Mouse (Mus musculus): ENCODE results near the gene Gm42791. TPM values are rescaled to one million over a fixed set of nuclear protein-coding genes. Genes with fewer than 3 reads are reported as not detected.

The Gm42791 gene
- polyA plus RNA-seq, 1 experiment: 8.4 TPM

GRCm38 (mm10) chr5:149030103-149030502 lies 35.2 kb upstream of the Gm42791 start:
- 48% methylated on average over 2 of the region's 2 CpGs for WGBS
- Histone ChIP-seq H3K4me1 (ENCODE audit: control insufficient read depth, insufficient read depth, low read length) (no peaks in the 10 kb centered on the region; the same call in 1 of the 2 replicates), H3K4me3 (replicated peaks; ENCODE audit: control insufficient read depth, low read depth, low read length) (no peak overlapping the region), H3K27ac (ENCODE audit: control insufficient read depth, insufficient read depth, low read depth, low read length, poor library complexity) (no peak overlapping the region)
- no peak for TF ChIP-seq POLR2A (IDR thresholded peaks at IDR 0.05; ENCODE audit: borderline replicate concordance, control insufficient read depth, low read depth, low read length)
- no peak for TF ChIP-seq CTCF (IDR thresholded peaks at IDR 0.05; ENCODE audit: control insufficient read depth, insufficient read depth, low read length)

- TF ChIP-seq POLR2A (IDR thresholded peaks at IDR 0.05; ENCODE audit: borderline replicate concordance, control insufficient read depth, low read depth, low read length): no peak
- no peak for TF ChIP-seq CTCF (IDR thresholded peaks at IDR 0.05; ENCODE audit: control insufficient read depth, insufficient read depth, low read length)
- H3K27ac ChIP-seq (ENCODE audit: control insufficient read depth, insufficient read depth, low read depth, low read length, poor library complexity): no peak overlapping the region
- no peak overlapping the region for H3K4me3 ChIP-seq (replicated peaks; ENCODE audit: control insufficient read depth, low read depth, low read length)
- WGBS: 64% methylated on average over 5 of the region's 5 CpGs
- H3K4me1 ChIP-seq (ENCODE audit: control insufficient read depth, insufficient read depth, low read length): no peaks in the 10 kb centered on the region; the same call in 1 of the 2 replicates
These were observed 33.4 kb upstream of the Gm42791 start for GRCm38 (mm10) chr5:149028394-149028793.

DNA sequence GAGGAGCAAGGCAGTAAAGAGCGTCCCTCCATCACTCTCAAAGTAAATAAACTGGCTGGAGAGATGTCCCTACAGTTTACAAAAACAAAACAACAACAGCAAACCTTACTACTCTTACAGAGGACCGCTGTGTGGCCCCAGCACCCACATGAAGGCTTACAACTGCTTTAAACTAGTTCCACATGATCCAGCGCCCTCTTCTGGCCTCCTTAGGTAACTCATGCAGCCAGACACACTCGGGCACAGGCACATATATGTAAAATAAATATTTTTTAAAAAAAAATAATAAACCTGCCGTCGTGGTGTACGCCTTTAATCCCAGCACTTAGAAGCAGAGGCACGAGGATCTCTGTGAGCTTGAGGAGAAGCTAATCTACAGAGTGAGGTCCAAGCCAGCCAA lies 32.4 kb upstream of the Gm42791 start:
- TF ChIP-seq CTCF (IDR thresholded peaks at IDR 0.05; ENCODE audit: control insufficient read depth, insufficient read depth, low read length) (no peak), POLR2A (IDR thresholded peaks at IDR 0.05; ENCODE audit: borderline replicate concordance, control insufficient read depth, low read depth, low read length) (no peak)
- WGBS: 79% methylated on average over 8 of the region's 8 CpGs

DNA sequence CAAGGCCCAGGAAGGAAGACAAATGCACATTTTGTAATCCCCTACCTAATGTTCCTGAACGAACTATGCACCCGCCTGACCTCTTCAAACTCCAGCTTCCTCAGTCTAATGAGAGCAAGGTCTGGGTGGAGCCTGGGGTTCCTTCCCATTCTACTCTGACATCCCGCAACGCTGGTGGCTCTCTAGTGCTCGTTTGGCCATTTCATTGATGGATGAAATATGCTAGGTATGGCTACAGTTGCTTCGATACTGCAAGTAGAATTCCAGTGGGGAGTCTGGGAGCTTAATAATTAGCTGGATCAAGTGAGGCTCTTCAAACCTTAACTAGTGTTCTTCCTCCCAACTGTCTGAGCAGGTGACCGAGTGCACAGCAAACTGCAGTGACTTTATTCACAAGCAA lies 26.2 kb upstream of the Gm42791 start:
- 23% methylated on average over 7 of the region's 7 CpGs for WGBS
- peaks cover 5% of the 10 kb centered on the region for H3K4me1 ChIP-seq (ENCODE audit: control insufficient read depth, insufficient read depth, low read length)
- TF ChIP-seq CTCF (IDR thresholded peaks at IDR 0.05; ENCODE audit: control insufficient read depth, insufficient read depth, low read length) (no peak), POLR2A (IDR thresholded peaks at IDR 0.05; ENCODE audit: borderline replicate concordance, control insufficient read depth, low read depth, low read length) (no peak)
- H3K4me3 ChIP-seq (replicated peaks; ENCODE audit: control insufficient read depth, low read depth, low read length): no peak overlapping the region
- no peak overlapping the region for H3K27ac ChIP-seq (ENCODE audit: control insufficient read depth, insufficient read depth, low read depth, low read length, poor library complexity)

More for the DNA sequence above, 32.4 kb upstream of the Gm42791 start:
- H3K4me3 ChIP-seq (replicated peaks; ENCODE audit: control insufficient read depth, low read depth, low read length): no peak overlapping the region
- H3K4me1 ChIP-seq (ENCODE audit: control insufficient read depth, insufficient read depth, low read length): no peaks in the 10 kb centered on the region; the same call in 1 of the 2 replicates
- no peak overlapping the region for H3K27ac ChIP-seq (ENCODE audit: control insufficient read depth, insufficient read depth, low read depth, low read length, poor library complexity)

- peak overlapping the region; percentile 12; the same call in 1 of the 2 replicates for H3K27ac ChIP-seq (ENCODE audit: control insufficient read depth, insufficient read depth, low read depth, low read length, poor library complexity)
- WGBS: 78% methylated on average over 16 of the region's 16 CpGs
- H3K4me3 ChIP-seq (replicated peaks; ENCODE audit: control insufficient read depth, low read depth, low read length): no peak overlapping the region
- peaks cover 5% of the 10 kb centered on the region for H3K4me1 ChIP-seq (ENCODE audit: control insufficient read depth, insufficient read depth, low read length)
- TF ChIP-seq CTCF (IDR thresholded peaks at IDR 0.05; ENCODE audit: control insufficient read depth, insufficient read depth, low read length) (no peak), POLR2A (IDR thresholded peaks at IDR 0.05; ENCODE audit: borderline replicate concordance, control insufficient read depth, low read depth, low read length) (no peak)
These were observed 25.7 kb upstream of the Gm42791 start for GRCm38 (mm10) chr5:149020681-149021062.

DNA sequence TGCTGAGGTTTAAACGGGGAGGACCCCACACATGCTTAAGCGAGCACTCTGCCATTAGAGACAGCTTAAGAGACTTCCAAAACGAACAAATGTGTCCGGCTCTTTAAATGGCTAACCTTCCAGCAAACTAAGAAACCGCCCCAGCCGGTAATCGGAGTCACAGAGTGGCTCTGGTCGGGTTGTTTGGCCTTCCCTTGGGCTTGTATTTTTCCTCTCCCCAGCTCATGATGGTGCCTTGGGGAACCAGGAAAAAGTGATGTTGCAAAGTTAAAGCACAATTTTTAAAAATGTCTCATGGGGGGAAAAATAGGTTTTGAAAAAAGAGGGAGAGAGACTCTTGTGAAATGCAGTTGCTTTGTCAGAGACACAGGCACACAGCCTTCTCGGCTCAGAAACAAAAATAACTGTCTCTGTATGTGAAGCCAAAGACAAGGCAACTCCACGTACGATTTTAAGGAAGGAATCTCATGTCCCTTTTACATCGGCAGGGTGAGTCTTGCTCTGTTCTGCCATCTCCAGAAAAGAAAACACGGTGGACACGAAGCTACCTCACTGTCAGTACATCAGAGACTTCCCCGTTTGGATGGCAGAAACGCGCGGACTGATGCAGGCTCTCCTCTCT lies 25.2 kb upstream of the Gm42791 start:
- 52% methylated on average over 18 of the region's 18 CpGs for WGBS
- no peak for TF ChIP-seq CTCF (IDR thresholded peaks at IDR 0.05; ENCODE audit: control insufficient read depth, insufficient read depth, low read length)
- peak overlapping the region; percentile 12; the same call in 1 of the 2 replicates for H3K27ac ChIP-seq (ENCODE audit: control insufficient read depth, insufficient read depth, low read depth, low read length, poor library complexity)
- H3K4me1 ChIP-seq (ENCODE audit: control insufficient read depth, insufficient read depth, low read length): peaks cover 5% of the 10 kb centered on the region
- H3K4me3 ChIP-seq (replicated peaks; ENCODE audit: control insufficient read depth, low read depth, low read length): no peak overlapping the region

DNA sequence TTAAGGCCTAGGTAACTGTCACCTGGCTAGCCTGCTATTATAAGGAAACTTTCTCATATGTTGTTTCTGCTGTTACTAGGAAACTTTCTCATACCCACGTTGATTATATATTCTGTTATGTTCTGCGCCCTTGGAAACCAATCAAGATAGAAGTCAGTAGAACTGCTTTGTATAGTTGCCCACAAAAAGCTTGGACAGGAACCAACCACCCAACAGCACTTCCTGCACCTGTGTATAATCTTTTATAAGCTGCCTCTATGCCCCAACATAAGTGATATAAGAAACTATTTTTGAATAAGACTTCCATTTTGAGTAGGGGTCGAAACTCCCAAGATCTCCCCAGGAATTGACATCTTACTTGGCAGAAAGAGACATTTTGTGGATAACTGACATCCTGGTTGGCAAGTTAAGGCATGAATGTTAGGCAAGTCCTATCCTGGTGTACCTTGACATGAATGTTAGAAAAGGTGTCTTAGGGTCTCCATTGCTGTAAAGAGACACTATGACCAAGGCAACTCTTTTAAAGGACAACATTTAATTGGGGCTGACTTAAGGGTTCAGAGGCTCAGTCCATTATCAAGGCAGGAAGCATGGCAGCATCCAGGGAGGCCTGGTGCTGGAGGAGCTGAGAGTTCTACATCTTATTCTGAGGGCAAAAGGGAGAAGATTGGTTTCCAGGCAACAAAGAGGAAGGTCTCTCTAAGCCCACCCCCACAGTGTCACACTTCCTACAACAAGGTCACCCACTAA lies 22.9 kb upstream of the Gm42791 start:
- 15% methylated on average over 3 of the region's 3 CpGs for WGBS

GRCm38 (mm10) chr5:149017181-149017580 lies 22.2 kb upstream of the Gm42791 start:
- no peak overlapping the region for H3K27ac ChIP-seq (ENCODE audit: control insufficient read depth, insufficient read depth, low read depth, low read length, poor library complexity)
- peaks cover 5% of the 10 kb centered on the region for H3K4me1 ChIP-seq (ENCODE audit: control insufficient read depth, insufficient read depth, low read length)
- no peak for TF ChIP-seq CTCF (IDR thresholded peaks at IDR 0.05; ENCODE audit: control insufficient read depth, insufficient read depth, low read length)
- TF ChIP-seq POLR2A (IDR thresholded peaks at IDR 0.05; ENCODE audit: borderline replicate concordance, control insufficient read depth, low read depth, low read length): no peak
- WGBS: 86% methylated on average over 3 of the region's 3 CpGs
- H3K4me3 ChIP-seq (replicated peaks; ENCODE audit: control insufficient read depth, low read depth, low read length): no peak overlapping the region

More for the DNA sequence above, 22.9 kb upstream of the Gm42791 start:
- TF ChIP-seq POLR2A (IDR thresholded peaks at IDR 0.05; ENCODE audit: borderline replicate concordance, control insufficient read depth, low read depth, low read length) (no peak), CTCF (IDR thresholded peaks at IDR 0.05; ENCODE audit: control insufficient read depth, insufficient read depth, low read length) (no peak)
- no peak overlapping the region for H3K27ac ChIP-seq (ENCODE audit: control insufficient read depth, insufficient read depth, low read depth, low read length, poor library complexity)
- H3K4me1 ChIP-seq (ENCODE audit: control insufficient read depth, insufficient read depth, low read length): peaks cover 5% of the 10 kb centered on the region
- no peak overlapping the region for H3K4me3 ChIP-seq (replicated peaks; ENCODE audit: control insufficient read depth, low read depth, low read length)

Data from bone marrow, adult 2 months (tissue).